Mouse (Mus musculus): ENCODE data around the gene Cd86.

DNA sequence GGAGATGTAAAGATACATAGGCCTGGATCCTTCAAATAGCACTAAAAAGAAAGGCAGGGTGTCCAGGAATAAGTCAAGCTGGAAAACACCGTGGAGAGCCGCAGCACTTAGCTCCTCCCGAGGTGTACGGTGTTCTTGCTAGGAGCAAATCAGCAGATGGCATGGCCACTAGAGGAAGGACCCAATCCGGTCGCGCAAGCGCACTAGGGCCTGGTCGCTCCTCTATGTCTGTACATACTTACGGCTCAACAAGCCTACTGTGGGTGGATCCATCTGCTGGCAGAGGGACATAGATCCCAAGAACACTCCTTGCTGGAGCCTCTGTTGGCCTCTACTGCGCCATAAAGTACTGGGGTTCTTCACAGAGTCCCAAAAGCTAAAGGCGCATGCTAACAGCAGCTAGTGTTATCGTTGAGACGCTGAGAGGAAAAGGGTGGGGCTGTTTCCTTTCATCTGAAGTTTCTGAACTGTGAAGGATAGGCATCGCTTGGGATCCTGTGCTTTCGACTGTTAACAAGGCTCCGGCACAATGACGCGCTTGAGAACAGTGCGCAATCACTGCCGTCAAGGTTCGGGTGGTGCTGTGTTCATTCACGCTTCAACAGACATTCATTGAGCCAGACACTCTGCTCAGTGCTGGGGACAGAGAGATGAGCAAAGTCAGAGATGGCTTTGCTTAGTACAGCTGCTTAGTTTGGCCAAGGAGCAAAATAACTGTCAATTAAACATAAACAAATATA lies 30.7 kb downstream of the Cd86 start:
- no peak for TF ChIP-seq CTCF (IDR thresholded peaks at IDR 0.05; ENCODE audit: extremely low read depth, insufficient read depth, insufficient read length, insufficient replicate concordance)
- TF ChIP-seq POLR2A (IDR thresholded peaks at IDR 0.05; ENCODE audit: low read depth, low read length): no peak

Data from spleen, adult 2 months (tissue).